15 mouse cellular contexts compared by ENCODE assay signal in the genomic region with DNA sequence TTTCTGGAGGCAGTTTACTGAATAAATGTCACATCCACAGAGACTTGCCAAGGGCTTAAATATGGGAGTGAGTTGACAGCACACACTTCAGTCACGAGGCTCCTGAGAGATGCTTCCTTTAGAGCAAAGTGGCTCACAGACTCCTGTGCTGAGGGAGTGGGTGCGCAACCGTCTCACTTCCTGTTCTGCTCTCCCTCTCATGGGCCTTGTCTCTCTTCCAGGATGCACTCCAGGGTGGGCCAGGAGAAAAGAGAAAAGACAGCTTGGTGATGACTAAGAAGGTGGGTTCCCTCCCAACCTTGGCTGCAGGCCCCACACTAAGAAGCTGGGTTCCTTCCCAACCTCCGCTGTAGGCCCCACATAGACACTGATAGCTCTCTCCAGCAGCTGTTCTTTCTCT. TPM values are rescaled to one million over a fixed set of nuclear protein-coding genes. Genes with fewer than 3 reads are reported as not detected.
DNase-seq lines count a peak whose midpoint lies in the region; ATAC-seq lines count a peak whose summit lies in the region.
"Had no signal": no experiment of that assay in that cellular context is flagged by ENCODE, and none has a peak within 500 bp of the region (broad histone marks: within the 10 kb centered on the region; RNA-seq: fewer than 3 reads in every experiment).

No protein-coding gene starts in this region.

- H3K36me3 ChIP-seq in forebrain, embryonic 12.5 days (replicated peaks): peaks cover 64% of the 10 kb centered on the region
- no peaks in the 10 kb centered on the region for H3K36me3 ChIP-seq in hindbrain, embryonic 16.5 days (ENCODE audit: control insufficient read depth, insufficient read depth, low read length)
- peaks cover 37% of the 10 kb centered on the region for H3K36me3 ChIP-seq in neural tube, embryonic 12.5 days
- H3K36me3 ChIP-seq: embryonic facial prominence, embryonic 12.5 days; heart, embryonic 10.5 days; limb, embryonic 12.5 days had no signal

- H3K4me2 ChIP-seq in forebrain, embryonic 12.5 days: no peak overlapping the region
- H3K4me2 ChIP-seq in hindbrain, embryonic 16.5 days (ENCODE audit: low read length): no peak overlapping the region
- no peak overlapping the region for H3K4me2 ChIP-seq in neural tube, embryonic 12.5 days (replicated peaks)
- H3K4me2 ChIP-seq: embryonic facial prominence, embryonic 12.5 days; limb, embryonic 12.5 days had no signal

- 66% methylated on average over 4 of the region's 4 CpGs for WGBS in forebrain, embryonic 12.5 days
- 48% methylated on average over 4 of the region's 4 CpGs for WGBS in hindbrain, embryonic 16.5 days
- 74% methylated on average over 4 of the region's 4 CpGs for WGBS in neural tube, embryonic 12.5 days

- peaks cover 99% of the 10 kb centered on the region for H3K4me1 ChIP-seq in forebrain, embryonic 12.5 days
- H3K4me1 ChIP-seq in hindbrain, embryonic 16.5 days (ENCODE audit: control insufficient read depth, insufficient read depth, low read depth, low read length): peaks cover 71% of the 10 kb centered on the region
- peaks cover 99% of the 10 kb centered on the region for H3K4me1 ChIP-seq in neural tube, embryonic 12.5 days

- peak; percentile 28 for DNase-seq in cerebellum, adult 11-12 months
- DNase-seq in cerebellum, adult 8-10 months: no peak
- no peak for DNase-seq in urinary bladder, postnatal 10 days (ENCODE audit: low spot score)
- DNase-seq in heart, adult 18-20 months: no peak
- DNase-seq in lung, postnatal 36 days: no peak
- DNase-seq: kidney, postnatal 36 days had no signal

- no peak for ATAC-seq in forebrain, embryonic 12.5 days (ENCODE audit: low FRiP score)
- no peak for ATAC-seq in hindbrain, embryonic 16.5 days
- ATAC-seq in neural tube, embryonic 12.5 days (ENCODE audit: low FRiP score, low read depth): no peak
- ATAC-seq: lung, postnatal 0 days had no signal

- peak overlapping the region; percentile 100 for H3K27ac ChIP-seq in forebrain, embryonic 12.5 days
- H3K27ac ChIP-seq in hindbrain, embryonic 16.5 days (ENCODE audit: low read depth, low read length): peak overlapping the region; percentile 83
- peak overlapping the region; percentile 99 for H3K27ac ChIP-seq in neural tube, embryonic 12.5 days
- H3K27ac ChIP-seq: embryonic facial prominence, embryonic 12.5 days; heart, embryonic 10.5 days; limb, embryonic 12.5 days; stomach, postnatal 0 days had no signal

- peak overlapping the region; percentile 41 for H3K9ac ChIP-seq in forebrain, embryonic 12.5 days
- peak overlapping the region; percentile 41; the same call in 1 of the 2 replicates for H3K9ac ChIP-seq in hindbrain, embryonic 16.5 days (ENCODE audit: low read depth, low read length)
- H3K9ac ChIP-seq in neural tube, embryonic 12.5 days: no peak overlapping the region
- H3K9ac ChIP-seq: embryonic facial prominence, embryonic 12.5 days; limb, embryonic 12.5 days had no signal

- H3K9me3 ChIP-seq in forebrain, embryonic 12.5 days: no peaks in the 10 kb centered on the region
- no peaks in the 10 kb centered on the region for H3K9me3 ChIP-seq in hindbrain, embryonic 16.5 days (ENCODE audit: control insufficient read depth, low read length)
- H3K9me3 ChIP-seq in neural tube, embryonic 12.5 days: no peaks in the 10 kb centered on the region
- H3K9me3 ChIP-seq: embryonic facial prominence, embryonic 12.5 days; heart, embryonic 10.5 days; limb, embryonic 12.5 days had no signal

- 0 out of 2 replicates have a peak, but pooled peaks cover 2% of the 10 kb centered on the region for H3K27me3 ChIP-seq in forebrain, embryonic 12.5 days
- no peaks in the 10 kb centered on the region for H3K27me3 ChIP-seq in hindbrain, embryonic 16.5 days (replicated peaks; ENCODE audit: control insufficient read depth, insufficient read depth, low read length)
- H3K27me3 ChIP-seq in neural tube, embryonic 12.5 days (replicated peaks): no peaks in the 10 kb centered on the region

- no peak overlapping the region for H3K4me3 ChIP-seq in forebrain, embryonic 12.5 days (replicated peaks)
- H3K4me3 ChIP-seq in hindbrain, embryonic 16.5 days (ENCODE audit: low read length): no peak overlapping the region
- H3K4me3 ChIP-seq in neural tube, embryonic 12.5 days: no peak overlapping the region
- H3K4me3 ChIP-seq: embryonic facial prominence, embryonic 12.5 days; heart, embryonic 10.5 days; limb, embryonic 12.5 days; myocyte had no signal

RNA-seq across cellular contexts. Expression of a gene that starts 57.5 kb away (rescaled TPM):
- polyA plus RNA-seq in forebrain, embryonic 12.5 days (2016; fragmentation: Nextera tagmentation; extraction: Ambion mirVana): 41.7 and 45.1 TPM in 2 replicates
- 24.2 and 26.4 TPM in 2 replicates for polyA plus RNA-seq in hindbrain, embryonic 16.5 days (2015; fragmentation: Nextera tagmentation; extraction: Ambion mirVana)
- 45.6 and 48.5 TPM in 2 replicates for polyA plus RNA-seq in neural tube, embryonic 12.5 days (2016; fragmentation: Nextera tagmentation; extraction: Ambion mirVana)
- total RNA-seq in heart, adult 18-20 months (2021): 10 to 100 TPM; 56.1 to 60.0 TPM
